Mouse (Mus musculus): ENCODE measurements around the gene Ncapd3.

The Ncapd3 gene

DNA sequence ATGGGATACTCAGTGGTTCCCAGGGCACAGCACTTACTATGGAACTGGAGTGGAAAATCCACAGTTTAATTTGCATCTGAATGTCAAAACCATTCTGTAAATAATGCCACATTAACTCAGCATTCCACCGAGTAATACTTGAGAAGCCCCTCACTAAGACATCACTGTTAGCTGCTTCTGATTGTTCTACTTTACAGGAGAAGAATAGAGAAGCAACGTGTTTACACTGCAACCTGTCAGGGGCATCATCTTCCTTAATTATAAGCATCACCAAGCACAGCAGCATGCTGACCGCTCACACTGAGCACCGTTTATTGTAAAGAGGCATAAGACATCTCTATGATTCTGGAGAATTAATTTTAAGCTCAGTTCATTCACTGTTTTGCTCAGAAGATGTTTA lies 93.0 kb downstream of the Ncapd3 start:
- DNase-seq (ENCODE audit: low read depth in 2 of 2, low spot score in 2 of 2) = no peak

DNA sequence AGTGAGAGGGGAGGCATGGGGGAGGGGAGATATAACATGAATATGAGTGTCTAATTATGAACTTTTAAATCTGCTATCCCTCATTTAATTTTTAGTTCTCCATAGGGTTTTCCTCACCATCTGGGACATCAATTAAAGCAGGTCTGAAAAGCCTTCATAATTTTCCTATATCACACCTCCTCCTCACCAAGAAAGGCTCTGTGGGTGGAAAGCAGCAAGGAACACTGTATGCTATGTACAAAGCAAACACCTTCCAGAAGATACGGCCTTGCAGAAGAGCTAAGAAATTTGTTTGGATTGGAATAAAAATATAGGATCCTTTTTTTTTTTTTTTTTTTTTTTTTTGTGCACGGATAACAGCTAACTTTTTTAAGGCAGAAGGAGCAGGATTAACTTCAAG lies 94.0 kb downstream of the Ncapd3 start:
- no peak for DNase-seq (ENCODE audit: low read depth in 2 of 2, low spot score in 2 of 2)

DNA sequence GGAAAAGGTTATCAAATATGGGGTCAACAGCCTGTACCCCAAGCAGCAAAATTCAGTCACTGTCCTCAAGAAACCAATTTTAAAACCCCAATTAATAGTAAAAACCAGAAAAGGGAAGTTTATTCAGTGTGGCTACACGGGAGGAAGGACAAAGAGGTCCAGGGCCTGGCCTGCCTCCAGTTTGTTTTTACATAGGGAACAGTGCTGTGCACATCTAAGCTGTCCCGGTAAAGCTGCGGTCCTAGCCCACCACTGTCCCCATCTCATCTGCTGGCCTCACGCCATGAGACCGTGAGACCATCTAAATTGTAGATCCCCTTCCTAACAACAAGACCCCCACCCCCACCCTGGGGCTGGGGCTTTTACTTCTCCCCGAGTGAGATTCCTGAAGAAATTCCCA lies 95.5 kb downstream of the Ncapd3 start:
- no peak for DNase-seq (ENCODE audit: low read depth in 2 of 2, low spot score in 2 of 2)

DNA sequence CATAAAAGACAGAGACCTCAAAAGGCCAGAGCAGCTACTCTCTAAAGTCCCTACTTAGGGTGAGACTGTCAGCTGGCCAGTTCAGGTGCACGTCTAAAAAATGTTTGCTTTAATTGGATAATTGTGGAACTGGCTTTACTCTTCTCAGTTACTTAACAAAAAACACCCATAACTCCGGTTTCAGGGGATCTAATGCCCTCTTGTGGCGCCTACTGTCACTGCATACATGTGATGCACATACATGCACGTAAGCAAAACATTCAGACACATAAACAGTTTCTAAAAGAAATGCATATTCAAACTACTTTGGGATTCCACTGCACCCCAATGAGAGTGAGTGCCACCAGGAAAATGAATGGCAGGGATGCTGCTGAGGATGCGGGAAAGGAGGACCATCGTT lies 96.6 kb downstream of the Ncapd3 start:
- no peak for DNase-seq (ENCODE audit: low read depth in 2 of 2, low spot score in 2 of 2)

DNA sequence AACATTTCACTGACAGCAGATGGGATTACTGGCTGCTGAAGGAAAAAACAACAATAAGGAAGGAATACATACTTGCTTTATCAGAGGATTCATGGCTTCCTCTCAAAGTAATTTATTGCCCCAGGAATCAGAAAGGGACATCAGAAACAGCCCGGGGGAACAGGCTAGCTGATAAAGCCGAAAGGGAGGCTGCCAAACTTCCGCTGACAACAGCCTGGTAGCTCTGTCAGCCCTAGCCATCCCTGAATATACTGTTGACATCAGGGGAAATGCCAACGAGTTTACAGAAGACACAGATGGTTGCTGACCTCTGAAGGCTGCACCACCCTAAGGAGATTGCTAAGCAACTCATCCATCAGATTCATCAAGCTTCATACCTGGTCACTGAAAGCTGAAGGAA lies 98.7 kb downstream of the Ncapd3 start:
- no peak for DNase-seq (ENCODE audit: low read depth in 2 of 2, low spot score in 2 of 2)

DNA sequence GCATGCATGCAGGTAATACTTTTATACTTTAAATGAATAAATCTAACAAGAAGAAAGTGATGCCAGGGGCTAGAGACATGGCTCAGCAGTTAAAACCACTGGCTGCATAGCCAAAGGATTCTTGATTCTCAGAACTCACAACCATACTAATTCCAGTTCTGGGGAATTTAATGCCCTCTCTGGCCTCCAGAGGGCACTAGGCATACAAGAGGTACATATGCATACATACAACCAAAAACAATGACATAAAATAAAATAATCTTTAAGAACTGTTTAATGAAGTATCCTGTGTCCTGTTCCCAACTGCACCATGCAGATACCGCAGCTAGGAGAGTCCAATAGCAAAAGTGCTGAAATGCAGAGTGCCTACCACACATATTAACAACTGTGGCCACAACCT lies 104.4 kb downstream of the Ncapd3 start:
- no peak for DNase-seq (ENCODE audit: low read depth in 2 of 2, low spot score in 2 of 2)

DNA sequence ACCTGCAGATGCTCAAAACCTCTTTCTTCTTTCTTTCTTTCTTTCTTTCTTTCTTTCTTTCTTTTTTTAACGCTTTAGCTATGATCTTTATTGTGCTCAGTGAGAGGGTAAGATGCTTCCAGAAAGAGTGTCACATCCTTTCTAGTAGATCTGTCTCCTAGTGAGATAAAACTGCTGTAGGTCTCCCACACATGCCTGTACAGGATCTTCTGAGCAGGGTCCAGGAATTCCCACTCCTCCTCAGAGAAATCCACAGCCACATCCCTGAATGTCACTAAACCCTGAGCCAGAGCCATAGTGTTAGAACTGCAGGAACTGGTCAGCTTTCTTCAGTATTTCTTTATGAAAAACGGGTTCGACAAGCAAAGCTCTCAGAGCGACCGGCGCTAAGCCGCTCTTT lies 105.4 kb downstream of the Ncapd3 start:
- DNase-seq (ENCODE audit: low read depth in 2 of 2, low spot score in 2 of 2) = no peak

DNA sequence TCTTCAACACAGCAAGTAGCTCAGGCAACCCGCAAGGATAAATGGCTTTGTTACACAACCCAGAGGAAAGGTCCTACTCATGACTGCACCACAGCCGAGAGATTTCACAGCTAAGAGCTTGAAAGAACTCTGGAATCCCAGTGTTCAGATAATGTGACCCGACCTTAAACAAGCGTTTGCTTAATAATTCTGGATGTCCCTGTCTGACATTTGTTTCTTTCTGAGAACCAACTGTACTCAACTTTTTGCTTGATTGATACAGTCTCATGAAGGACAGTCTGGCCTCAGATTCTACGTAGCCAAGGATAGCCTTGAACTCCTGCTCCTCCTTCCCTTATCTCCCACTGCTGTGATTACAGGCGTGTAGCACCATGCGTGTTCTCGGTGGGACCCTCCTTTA lies 106.7 kb downstream of the Ncapd3 start:
- no peak for DNase-seq (ENCODE audit: low read depth in 2 of 2, low spot score in 2 of 2)

DNA sequence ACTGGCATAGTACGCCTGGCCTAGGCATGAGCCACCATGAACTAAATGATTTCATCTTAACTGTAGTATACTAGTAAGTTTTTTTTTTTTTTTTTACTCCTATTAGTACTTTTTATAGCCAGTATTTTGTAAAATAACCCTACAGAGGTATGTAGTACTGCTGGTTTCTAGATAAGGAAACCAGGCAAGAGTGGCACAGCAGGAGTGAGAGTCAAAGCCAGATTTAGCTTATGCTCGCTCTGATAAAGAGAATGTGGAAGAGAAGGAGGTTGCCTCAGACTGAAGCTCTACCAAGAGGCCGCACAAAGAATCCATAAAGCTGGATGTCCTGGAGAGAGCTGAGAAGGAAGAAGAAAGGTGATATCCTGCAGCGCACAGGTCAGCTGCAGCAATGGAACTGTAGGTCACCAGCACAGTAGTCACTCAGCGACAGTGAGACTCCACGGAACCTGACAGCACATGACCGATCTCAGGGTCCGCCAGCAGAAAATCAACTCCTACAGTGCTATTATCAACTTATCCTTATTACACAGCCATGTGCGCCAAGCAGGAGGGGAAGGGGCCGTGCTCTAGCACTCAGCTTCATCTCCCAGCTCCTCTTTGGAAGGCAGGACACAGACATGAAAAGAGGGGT lies 110.6 kb downstream of the Ncapd3 start:
- no peak for DNase-seq (ENCODE audit: low read depth in 2 of 2, low spot score in 2 of 2)

DNA sequence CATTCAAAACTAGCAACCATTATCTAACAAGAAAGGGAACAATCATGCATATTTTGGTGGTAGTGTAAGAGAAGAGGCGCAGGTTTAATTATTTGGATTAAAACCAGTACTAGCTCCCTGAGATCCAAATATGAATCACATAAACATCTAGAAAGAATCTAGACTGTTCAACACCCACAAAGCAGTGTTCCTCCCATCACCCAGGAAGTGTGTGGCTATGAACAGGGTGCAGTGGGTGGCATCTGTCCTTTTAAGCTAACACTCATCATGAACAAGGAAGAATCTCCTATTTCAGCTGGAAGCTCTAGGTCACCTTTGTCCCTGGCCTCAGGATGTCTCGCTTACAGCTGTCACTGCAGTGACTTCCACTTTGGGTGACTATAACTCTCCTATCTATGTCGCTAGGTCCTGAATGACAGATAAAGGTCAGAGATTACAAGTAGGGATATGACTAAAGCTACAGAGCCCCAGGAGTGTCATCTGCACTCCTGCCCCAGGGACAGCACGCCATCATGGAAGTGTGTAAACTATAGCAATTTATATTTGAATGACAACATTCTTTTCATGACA lies 114.4 kb downstream of the Ncapd3 start:
- no peak for DNase-seq (ENCODE audit: low read depth in 2 of 2, low spot score in 2 of 2)

Data from CD8-positive naive resting alpha-beta T cell, adult 2 months (primary cell).